Mouse (Mus musculus): ENCODE measurements at regions not wholly inside any gene's neighbourhood (a gene's known extent, or its start where the extent isn't known, plus 50 kb on each side); places are given as distances from the start of the nearest gene placed in this dataset.

DNA sequence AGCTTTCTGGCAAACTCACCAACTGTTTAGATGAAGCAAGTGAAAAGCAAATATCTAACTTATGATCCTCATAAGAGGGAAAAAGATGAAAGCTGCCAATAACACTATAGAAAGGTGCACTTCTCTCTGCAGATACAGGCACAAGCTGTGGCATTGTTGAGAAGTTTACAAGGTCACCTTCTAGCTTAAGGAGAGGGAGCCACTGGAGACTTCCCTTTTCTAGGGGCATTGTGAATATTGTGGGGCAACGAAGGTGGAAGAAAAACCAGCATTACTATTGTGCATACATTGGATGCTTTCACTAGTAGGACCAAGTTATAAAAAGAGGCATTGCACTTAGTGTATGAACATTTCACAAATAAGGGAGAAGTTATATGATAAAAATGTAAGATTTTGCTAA lies 68.1 kb upstream of the Dock10 start:
- no peak overlapping the region for H3ac ChIP-seq (ENCODE audit: control insufficient read depth, insufficient read length, low read depth)
- no peaks in the 10 kb centered on the region for H3K79me3 ChIP-seq (ENCODE audit: low read depth)
- TF ChIP-seq CTCF (IDR thresholded peaks at IDR 0.05; ENCODE audit: control insufficient read depth, insufficient read depth, insufficient read length) (no peak), MAX (IDR thresholded peaks at IDR 0.05) (no peak), FOSL1 (IDR thresholded peaks at IDR 0.05; ENCODE audit: insufficient read depth, low read length, poor library complexity, severe bottlenecking) (no peak), USF1 (IDR thresholded peaks at IDR 0.05; ENCODE audit: low read depth) (no peak), CEBPB (IDR thresholded peaks at IDR 0.05; ENCODE audit: low read depth) (no peak), MYOG (IDR thresholded peaks at IDR 0.05; ENCODE audit: control insufficient read depth, extremely low read depth, insufficient read length) (no peak), MYOD1 (IDR thresholded peaks at IDR 0.05; ENCODE audit: control insufficient read depth, insufficient read length, low read depth) (no peak)
- H3K4me3 ChIP-seq (ENCODE audit: insufficient read depth, poor library complexity, severe bottlenecking): no peak overlapping the region
- H3K36me3 ChIP-seq (ENCODE audit: control insufficient read depth, insufficient read depth): no peaks in the 10 kb centered on the region
- no peaks in the 10 kb centered on the region for H3K27me3 ChIP-seq (ENCODE audit: control insufficient read depth, insufficient read depth, insufficient read length)
- H3K79me2 ChIP-seq (ENCODE audit: control insufficient read depth, insufficient read depth): no peaks in the 10 kb centered on the region

DNA sequence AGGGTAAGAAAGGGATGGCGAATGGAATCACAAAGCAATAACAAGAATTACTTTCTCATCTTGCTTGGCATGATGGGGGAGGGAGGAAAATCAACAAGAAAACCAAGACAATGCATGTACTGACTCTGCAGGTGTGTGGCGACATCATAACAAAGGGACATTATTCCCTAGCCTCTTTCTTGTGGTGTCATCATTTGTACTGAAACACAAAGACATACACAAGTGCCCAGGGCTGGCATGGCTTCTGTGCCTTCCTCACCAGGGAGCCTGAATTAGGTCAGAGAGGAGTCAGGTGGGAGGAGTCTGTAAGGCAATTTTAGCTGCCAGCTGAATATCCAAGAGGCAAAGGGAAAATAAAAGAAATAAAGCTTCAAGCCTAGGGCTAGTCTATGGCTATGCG lies 65.6 kb upstream of the Dock10 start:
- no peak for TF ChIP-seq CEBPB (IDR thresholded peaks at IDR 0.05; ENCODE audit: low read depth)
- no peak for TF ChIP-seq MAX (IDR thresholded peaks at IDR 0.05)
- no peak for TF ChIP-seq CTCF (IDR thresholded peaks at IDR 0.05; ENCODE audit: control insufficient read depth, insufficient read depth, insufficient read length)
- TF ChIP-seq USF1 (IDR thresholded peaks at IDR 0.05; ENCODE audit: low read depth): no peak
- TF ChIP-seq MYOG (IDR thresholded peaks at IDR 0.05; ENCODE audit: control insufficient read depth, extremely low read depth, insufficient read length): no peak
- TF ChIP-seq FOSL1 (IDR thresholded peaks at IDR 0.05; ENCODE audit: insufficient read depth, low read length, poor library complexity, severe bottlenecking): no peak
- no peak for TF ChIP-seq MYOD1 (IDR thresholded peaks at IDR 0.05; ENCODE audit: control insufficient read depth, insufficient read length, low read depth)
- no peak overlapping the region for H3K4me3 ChIP-seq (ENCODE audit: insufficient read depth, poor library complexity, severe bottlenecking)
- no peaks in the 10 kb centered on the region for H3K79me2 ChIP-seq (ENCODE audit: control insufficient read depth, insufficient read depth)

DNA sequence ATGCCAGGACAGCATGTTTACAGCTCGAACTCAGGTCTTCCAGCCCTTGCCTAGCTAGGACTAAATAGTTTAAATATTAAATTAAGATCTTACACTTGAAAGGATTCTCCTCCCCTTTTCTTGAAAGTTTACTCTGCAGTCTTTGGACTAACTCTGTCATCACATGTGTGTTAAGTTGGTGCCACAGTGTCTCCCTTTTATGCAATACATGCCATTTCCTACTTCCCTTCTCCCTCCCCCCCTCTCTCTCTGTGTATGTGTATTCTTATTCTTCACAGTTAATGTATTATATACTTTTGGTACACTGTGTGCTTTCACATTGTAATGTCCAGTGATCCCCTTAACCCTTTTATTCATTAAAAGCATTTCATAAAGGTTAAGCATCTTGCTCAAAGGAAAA lies 63.9 kb upstream of the Dock10 start:
- Histone ChIP-seq H3K79me3 (ENCODE audit: low read depth) (no peaks in the 10 kb centered on the region), H3K79me2 (ENCODE audit: control insufficient read depth, insufficient read depth) (no peaks in the 10 kb centered on the region)
- TF ChIP-seq FOSL1 (IDR thresholded peaks at IDR 0.05; ENCODE audit: insufficient read depth, low read length, poor library complexity, severe bottlenecking) (no peak), MYOD1 (IDR thresholded peaks at IDR 0.05; ENCODE audit: control insufficient read depth, insufficient read length, low read depth) (no peak), USF1 (IDR thresholded peaks at IDR 0.05; ENCODE audit: low read depth) (no peak), CEBPB (IDR thresholded peaks at IDR 0.05; ENCODE audit: low read depth) (no peak), MYOG (IDR thresholded peaks at IDR 0.05; ENCODE audit: control insufficient read depth, extremely low read depth, insufficient read length) (no peak), MAX (IDR thresholded peaks at IDR 0.05) (no peak), CTCF (IDR thresholded peaks at IDR 0.05; ENCODE audit: control insufficient read depth, insufficient read depth, insufficient read length) (no peak)

More for the DNA sequence above, 65.6 kb upstream of the Dock10 start:
- Histone ChIP-seq H3K79me3 (ENCODE audit: low read depth) (no peaks in the 10 kb centered on the region), H3K36me3 (ENCODE audit: control insufficient read depth, insufficient read depth) (no peaks in the 10 kb centered on the region), H3K27me3 (ENCODE audit: control insufficient read depth, insufficient read depth, insufficient read length) (no peaks in the 10 kb centered on the region), H3ac (ENCODE audit: control insufficient read depth, insufficient read length, low read depth) (no peak overlapping the region)

DNA sequence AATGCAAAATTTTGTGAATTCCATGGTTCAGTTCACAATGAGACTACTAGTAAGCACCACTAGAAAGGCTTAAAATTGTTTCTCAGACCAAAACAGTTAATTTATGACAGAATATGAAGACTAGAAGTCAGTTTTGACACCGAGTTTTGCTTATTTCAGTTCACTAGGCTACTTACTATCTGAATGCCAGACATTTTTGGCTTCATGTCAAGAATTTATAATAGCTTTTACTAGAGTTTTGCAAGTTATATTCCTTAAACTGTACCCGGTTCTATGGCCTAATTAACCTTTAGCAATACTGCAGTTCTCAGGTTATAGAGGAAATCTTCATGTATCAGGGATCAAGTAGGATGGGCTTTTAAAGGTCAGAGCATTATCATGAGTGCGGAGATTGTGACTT lies 54.6 kb upstream of the Dock10 start:
- no peak overlapping the region for H3K4me3 ChIP-seq (ENCODE audit: insufficient read depth, poor library complexity, severe bottlenecking)
- H3ac ChIP-seq (ENCODE audit: control insufficient read depth, insufficient read length, low read depth): no peak overlapping the region
- no peak for TF ChIP-seq MAX (IDR thresholded peaks at IDR 0.05)
- no peak for TF ChIP-seq CEBPB (IDR thresholded peaks at IDR 0.05; ENCODE audit: low read depth)
- no peak for TF ChIP-seq FOSL1 (IDR thresholded peaks at IDR 0.05; ENCODE audit: insufficient read depth, low read length, poor library complexity, severe bottlenecking)
- no peak for TF ChIP-seq CTCF (IDR thresholded peaks at IDR 0.05; ENCODE audit: control insufficient read depth, insufficient read depth, insufficient read length)

More for the DNA sequence above, 63.9 kb upstream of the Dock10 start:
- Histone ChIP-seq H3K4me3 (ENCODE audit: insufficient read depth, poor library complexity, severe bottlenecking) (no peak overlapping the region), H3K27me3 (ENCODE audit: control insufficient read depth, insufficient read depth, insufficient read length) (no peaks in the 10 kb centered on the region), H3ac (ENCODE audit: control insufficient read depth, insufficient read length, low read depth) (no peak overlapping the region), H3K36me3 (ENCODE audit: control insufficient read depth, insufficient read depth) (no peaks in the 10 kb centered on the region)

More for the DNA sequence above, 54.6 kb upstream of the Dock10 start:
- Histone ChIP-seq H3K79me2 (ENCODE audit: control insufficient read depth, insufficient read depth) (no peaks in the 10 kb centered on the region), H3K36me3 (ENCODE audit: control insufficient read depth, insufficient read depth) (no peaks in the 10 kb centered on the region), H3K27me3 (ENCODE audit: control insufficient read depth, insufficient read depth, insufficient read length) (no peaks in the 10 kb centered on the region), H3K79me3 (ENCODE audit: low read depth) (no peaks in the 10 kb centered on the region)
